Mouse (Mus musculus): ENCODE data around the gene Sorcs2.
"Not testable (repeated sequence)": the region's sequence is repeated elsewhere in the genome, so short reads cannot be mapped to it uniquely, and the experiment has no call there.

The Sorcs2 gene

GRCm38 (mm10) chr5:36304299-36304980 is 93.5 kb downstream of the Sorcs2 start:
- no peak for DNase-seq (ENCODE audit: low read depth, low spot score)

- DNase-seq (ENCODE audit: low read depth, low spot score): no peak
Measured at GRCm38 (mm10) chr5:36301166-36301565, 96.8 kb downstream of the Sorcs2 start.

GRCm38 (mm10) chr5:36298049-36298448 is 99.9 kb downstream of the Sorcs2 start:
- no peak for DNase-seq (ENCODE audit: low read depth, low spot score)

- DNase-seq (ENCODE audit: low read depth, low spot score): no peak
Measured at GRCm38 (mm10) chr5:36297246-36297645, 100.7 kb downstream of the Sorcs2 start.

GRCm38 (mm10) chr5:36293109-36293900 is 104.6 kb downstream of the Sorcs2 start:
- DNase-seq (ENCODE audit: low read depth, low spot score): no peak

GRCm38 (mm10) chr5:36292321-36292720 is 105.6 kb downstream of the Sorcs2 start:
- DNase-seq (ENCODE audit: low read depth, low spot score): no peak

- no peak for DNase-seq (ENCODE audit: low read depth, low spot score)
Measured at GRCm38 (mm10) chr5:36291191-36291590, 106.7 kb downstream of the Sorcs2 start.

- no peak for DNase-seq (ENCODE audit: low read depth, low spot score)
Measured at GRCm38 (mm10) chr5:36285405-36285804, 112.5 kb downstream of the Sorcs2 start.

GRCm38 (mm10) chr5:36279896-36280295 is 118.0 kb downstream of the Sorcs2 start:
- DNase-seq (ENCODE audit: low read depth, low spot score): no peak

- DNase-seq (ENCODE audit: low read depth, low spot score): no peak
Measured at GRCm38 (mm10) chr5:36274684-36275394, 123.1 kb downstream of the Sorcs2 start.

GRCm38 (mm10) chr5:36267194-36267769 is 130.7 kb downstream of the Sorcs2 start:
- no peak for DNase-seq (ENCODE audit: low read depth, low spot score)

GRCm38 (mm10) chr5:36260862-36261261 is 137.1 kb downstream of the Sorcs2 start:
- no peak for DNase-seq (ENCODE audit: low read depth, low spot score)

- DNase-seq (ENCODE audit: low read depth, low spot score): no peak
Measured at GRCm38 (mm10) chr5:36259691-36260124, 138.2 kb downstream of the Sorcs2 start.

GRCm38 (mm10) chr5:36258387-36259181 is 139.4 kb downstream of the Sorcs2 start:
- DNase-seq (ENCODE audit: low read depth, low spot score): no peak

- DNase-seq (ENCODE audit: low read depth, low spot score): no peak
Measured at GRCm38 (mm10) chr5:36257008-36257407, 140.9 kb downstream of the Sorcs2 start.

GRCm38 (mm10) chr5:36254642-36255516 is 143.1 kb downstream of the Sorcs2 start:
- DNase-seq (ENCODE audit: low read depth, low spot score): no peak

GRCm38 (mm10) chr5:36252746-36253504 is 145.0 kb downstream of the Sorcs2 start:
- DNase-seq (ENCODE audit: low read depth, low spot score): no peak

- DNase-seq (ENCODE audit: low read depth, low spot score): no peak
Measured at GRCm38 (mm10) chr5:36248022-36248421, 149.9 kb downstream of the Sorcs2 start.

- not testable (repeated sequence) for DNase-seq (ENCODE audit: low read depth, low spot score)
Measured at GRCm38 (mm10) chr5:36237526-36237925, 160.4 kb downstream of the Sorcs2 start.
